Mouse (Mus musculus) adrenal gland, adult 2 months (tissue): ENCODE measurements at regions not wholly inside any gene's neighbourhood (a gene's known extent, or its start where the extent isn't known, plus 50 kb on each side); places are given as distances from the start of the nearest gene placed in this dataset.

Experiments used
- DNase-seq: peaks from one replicate; pipeline ENCODE4 v3.0.0; 2021

GRCm38 (mm10) chr13:57186168-57186567 is 290.4 kb upstream of the Trpc7 start:
- DNase-seq, result no peak

GRCm38 (mm10) chr13:57170180-57170579 is 274.4 kb upstream of the Trpc7 start:
- no peak for DNase-seq

DNA sequence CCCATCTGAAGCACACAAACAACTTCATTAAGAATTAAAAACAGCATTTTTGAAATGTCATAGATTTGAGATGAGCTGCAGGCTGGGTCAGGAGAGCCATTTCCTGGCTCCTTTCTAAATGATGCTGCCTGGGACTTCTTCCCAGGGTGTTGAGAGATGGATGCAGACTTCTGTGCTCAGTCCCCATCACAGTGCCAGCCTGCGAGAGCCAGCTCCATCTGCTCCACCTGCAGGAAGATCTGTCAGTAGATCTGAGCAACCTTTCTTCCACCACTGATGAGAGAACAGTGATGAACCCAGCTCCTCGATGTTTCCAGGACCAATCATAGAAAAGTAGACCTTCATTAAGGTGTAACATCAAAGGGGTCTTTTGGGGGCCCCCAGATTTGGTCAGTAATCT is 273.8 kb upstream of the Trpc7 start:
- no peak for DNase-seq

DNA sequence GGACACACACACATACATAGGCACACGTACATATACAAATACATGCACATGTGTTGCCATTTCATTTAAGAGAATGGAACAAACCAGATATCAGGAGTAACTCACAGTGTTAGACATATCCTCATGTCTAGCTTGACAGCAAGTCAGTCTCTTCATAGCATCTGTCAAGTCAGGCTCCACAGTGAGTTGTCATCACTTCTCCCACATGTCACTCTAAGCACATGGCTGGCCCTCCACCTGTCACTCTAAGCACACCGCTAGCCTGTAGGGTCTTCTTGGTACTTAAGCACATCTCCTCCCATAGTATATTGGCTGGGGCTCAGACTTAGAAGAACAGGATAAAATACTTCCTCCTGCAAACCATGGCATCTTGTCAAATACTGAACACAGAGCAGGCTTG is 269.6 kb upstream of the Trpc7 start:
- DNase-seq, result no peak

- no peak for DNase-seq
Observed at GRCm38 (mm10) chr13:57152787-57153186, 257.0 kb upstream of the Trpc7 start.

GRCm38 (mm10) chr13:57147623-57148022 is 251.8 kb upstream of the Trpc7 start:
- DNase-seq, result peak; percentile 11

- DNase-seq, result no peak
Observed at GRCm38 (mm10) chr13:57146708-57147107, 250.9 kb upstream of the Trpc7 start.

GRCm38 (mm10) chr13:57145782-57146181 is 250.0 kb upstream of the Trpc7 start:
- no peak for DNase-seq

GRCm38 (mm10) chr13:57142851-57143250 is 247.1 kb upstream of the Trpc7 start:
- DNase-seq, result peak; percentile 33

DNA sequence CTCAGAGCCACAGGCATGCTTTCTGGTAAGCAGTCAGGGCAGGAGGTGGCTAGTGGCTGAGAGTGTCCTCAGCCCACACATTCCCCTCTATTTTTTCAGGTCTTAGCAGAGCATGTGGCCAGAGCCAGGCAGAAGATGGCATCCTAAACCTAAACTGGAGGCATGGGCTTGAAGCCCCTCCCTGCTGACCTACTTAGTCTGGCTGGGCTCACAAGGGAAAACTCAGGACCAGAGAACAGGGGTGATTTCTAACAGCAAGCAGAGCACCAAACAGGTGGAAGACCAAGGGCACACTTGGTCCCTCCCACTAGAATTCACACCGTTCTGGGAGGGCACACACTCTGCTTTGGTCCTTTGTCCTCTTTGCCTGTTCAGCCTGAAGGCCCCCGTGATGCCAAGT is 246.6 kb upstream of the Trpc7 start:
- DNase-seq, result no peak

DNA sequence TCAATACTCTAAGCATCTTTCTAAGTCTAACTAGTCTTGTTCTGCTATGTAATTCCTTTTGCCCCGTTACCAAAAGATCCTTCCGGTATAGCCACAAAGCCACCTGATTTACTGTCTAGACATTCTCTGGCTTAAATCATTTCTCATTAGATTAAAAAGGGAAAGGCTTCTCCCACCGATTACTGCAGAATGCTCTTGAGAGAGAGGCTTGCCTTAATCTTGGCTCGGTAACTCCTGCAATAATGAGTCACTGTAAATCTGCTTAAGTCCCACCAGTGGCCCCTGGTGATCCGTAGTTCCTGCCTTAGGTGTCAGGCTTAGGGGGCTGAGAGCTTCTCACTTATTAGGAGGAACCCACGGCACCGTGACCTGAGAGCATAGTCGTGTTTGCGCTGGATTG is 220.1 kb upstream of the Trpc7 start:
- no peak for DNase-seq

- no peak for DNase-seq
Observed at GRCm38 (mm10) chr13:57107956-57108355, 212.2 kb upstream of the Trpc7 start.

- DNase-seq, result no peak
Observed at GRCm38 (mm10) chr13:57099601-57100000, 203.8 kb upstream of the Trpc7 start.

- DNase-seq, result no peak
Observed at GRCm38 (mm10) chr13:57091886-57092285, 196.1 kb upstream of the Trpc7 start.

DNA sequence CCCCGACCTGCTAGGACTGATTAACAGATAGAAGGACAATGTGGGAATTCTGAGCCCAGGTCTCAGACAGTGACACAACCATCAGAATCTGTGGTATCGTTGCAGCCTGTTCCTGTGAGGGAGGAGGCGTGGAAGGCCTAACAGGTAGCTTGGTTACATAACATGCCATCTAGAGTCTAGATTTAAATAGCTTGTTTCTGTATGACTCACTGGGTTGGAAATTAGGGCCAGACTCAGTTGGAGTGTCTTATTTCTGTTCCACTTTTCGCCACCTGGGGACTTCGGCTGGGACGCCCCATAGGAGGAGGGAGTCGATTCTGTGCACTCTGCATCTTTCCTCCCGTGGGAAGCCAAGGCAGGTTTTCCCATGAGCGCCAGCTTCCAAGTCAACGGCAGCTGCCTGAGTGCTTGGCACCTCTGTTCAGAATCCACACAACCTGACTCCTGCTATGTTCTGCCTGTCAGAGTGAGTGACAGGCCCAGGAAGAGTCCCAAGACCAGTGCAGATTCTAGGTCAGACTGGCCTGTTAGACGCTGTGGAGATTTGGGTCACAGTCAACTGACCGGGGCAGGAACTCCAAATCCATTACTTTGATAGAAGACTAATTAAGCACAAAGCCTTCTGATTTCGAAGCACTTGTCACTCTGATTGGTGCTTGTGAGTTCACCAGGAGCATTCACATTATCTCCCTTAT is 193.7 kb upstream of the Trpc7 start:
- DNase-seq, result no peak

DNA sequence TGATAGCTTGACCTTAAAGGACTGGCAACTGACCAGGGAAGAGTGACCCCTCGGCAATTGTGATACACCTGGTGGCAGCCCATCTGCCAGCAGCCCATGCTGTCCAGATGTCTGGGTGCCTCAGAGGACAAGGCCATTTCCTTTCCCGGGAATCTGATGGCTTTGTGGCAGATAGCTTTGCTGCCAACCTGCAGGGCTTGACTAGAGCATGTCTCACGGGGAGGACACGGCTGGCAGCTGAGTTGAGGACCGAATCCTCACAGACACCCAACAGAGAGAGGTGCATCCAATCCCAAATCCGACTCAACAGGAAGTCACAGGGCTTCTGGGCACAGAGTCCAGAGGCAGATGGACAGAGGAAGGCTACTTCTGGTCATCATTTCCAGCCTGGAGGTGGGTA is 192.2 kb upstream of the Trpc7 start:
- DNase-seq, result no peak

- DNase-seq, result no peak
Observed at GRCm38 (mm10) chr13:57087398-57087797, 191.6 kb upstream of the Trpc7 start.

GRCm38 (mm10) chr13:57083751-57084150 is 188.0 kb upstream of the Trpc7 start:
- DNase-seq, result no peak

- DNase-seq, result no peak
Observed at GRCm38 (mm10) chr13:57070479-57070878, 174.7 kb upstream of the Trpc7 start.

DNA sequence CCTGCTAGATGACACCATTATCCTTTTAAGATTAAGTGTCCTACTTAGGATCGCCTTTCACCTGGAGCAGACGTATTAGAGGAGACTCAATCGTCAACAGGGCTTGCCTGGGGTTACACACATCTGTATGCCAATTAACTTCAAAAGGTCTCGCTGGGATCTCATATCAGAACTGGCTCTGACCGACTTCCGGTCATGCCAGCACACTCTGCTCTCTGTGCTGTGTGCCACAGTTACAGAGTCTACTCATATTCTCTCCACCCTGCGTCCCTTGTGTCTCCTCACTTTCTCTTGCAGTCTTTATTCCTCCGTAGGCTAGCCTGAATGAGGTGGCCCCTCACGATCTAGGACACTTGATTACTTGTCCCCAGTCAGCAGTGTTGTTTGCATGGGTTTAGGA is 165.9 kb upstream of the Trpc7 start:
- no peak for DNase-seq

DNA sequence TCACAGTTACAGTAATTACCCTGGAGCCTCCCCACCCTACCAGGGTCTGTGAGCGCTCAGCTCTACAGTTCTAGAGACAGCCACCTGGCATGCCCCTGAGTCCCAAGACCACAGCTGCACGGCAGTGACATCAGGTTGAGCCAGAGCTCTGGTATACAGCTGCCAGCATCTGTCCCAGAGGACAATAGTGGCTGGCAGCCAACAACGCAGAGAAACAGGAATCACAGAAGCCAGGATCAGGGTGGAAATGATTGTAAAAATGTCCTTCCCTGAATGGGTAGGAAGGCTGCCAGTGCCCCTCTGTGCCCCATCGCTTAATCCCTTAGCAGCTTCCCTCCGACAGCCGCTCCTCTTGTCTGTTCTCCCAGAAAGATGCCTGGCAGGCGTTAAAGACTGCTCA is 165.3 kb upstream of the Trpc7 start:
- DNase-seq, result no peak

- DNase-seq, result no peak
Observed at GRCm38 (mm10) chr13:57056786-57057185, 161.0 kb upstream of the Trpc7 start.

GRCm38 (mm10) chr13:57055409-57056195 is 159.8 kb upstream of the Trpc7 start:
- DNase-seq, result no peak

- no peak for DNase-seq
Observed at GRCm38 (mm10) chr13:57053361-57053760, 157.6 kb upstream of the Trpc7 start.
